Mouse (Mus musculus): ENCODE data around the gene Tas2r118.

GRCm38 (mm10) chr6:23969960-23970359 is at the start of gene Tas2r118:
- TF ChIP-seq MEF2A (IDR thresholded peaks at IDR 0.05; ENCODE audit: extremely low read depth, insufficient replicate concordance, low read depth, low read length, poor library complexity, severe bottlenecking) (no peak), CTCF (IDR thresholded peaks at IDR 0.05 in 2 of 3, conservative IDR thresholded peaks at IDR 0.05 in 1 of 3; ENCODE audit: control insufficient read depth in 1 of 3, insufficient read depth in 1 of 3, low read depth in 2 of 3, low read length in 3 of 3, poor library complexity in 1 of 3, severe bottlenecking in 1 of 3) (no peak), TAL1 (IDR thresholded peaks at IDR 0.05; ENCODE audit: low read length) (no peak), KAT2A (conservative IDR thresholded peaks at IDR 0.05; ENCODE audit: low read depth, low read length) (no peak), USF1 (IDR thresholded peaks at IDR 0.05; ENCODE audit: low read depth, low read length) (no peak), POLR2A (IDR thresholded peaks at IDR 0.05; ENCODE audit: control insufficient read depth in 1 of 2, insufficient read depth in 1 of 2, low read depth in 1 of 2, low read length in 2 of 2, poor library complexity in 1 of 2) (no peak)
